Mouse (Mus musculus) lung, embryonic 15.5 days (tissue): ENCODE results near the gene Haus5. TPM values are rescaled to one million over a fixed set of nuclear protein-coding genes. Genes with fewer than 3 reads are reported as not detected.
A peak's percentile ranks its signal among the peaks of the same experiment; 100 is the strongest.

Experiments
- ATAC-seq: fragments of 200-750 bp; cut with Nextera tagmentation; 2 replicates; pipeline ENCODE4 v1.8.0; 2017; ENCODE audit warnings: moderate number of reproducible peaks, borderline replicate concordance; ENCODE audit not compliant: low FRiP score, low TSS enrichment; ENCODE audit errors: extremely low read depth
- H3K27ac ChIP-seq: fragments of 300-500 bp; sonication (generic); 2 replicates; pipeline ENCODE4 v1.5.1; 2015; ENCODE audit warnings: moderate library complexity, mild to moderate bottlenecking, inconsistent platforms
- H3K27me3 ChIP-seq: fragments of 300-500 bp; sonication (generic); 2 replicates; pipeline ENCODE4 v1.6.1; 2015; ENCODE audit warnings: inconsistent platforms
- H3K36me3 ChIP-seq: fragments of 300-500 bp; sonication (generic); 2 replicates; pipeline ENCODE4 v1.6.1; 2015; ENCODE audit warnings: inconsistent platforms
- H3K4me1 ChIP-seq: fragments of 300-500 bp; sonication (generic); 2 replicates; pipeline ENCODE4 v1.6.1; 2015; ENCODE audit warnings: inconsistent platforms
- H3K4me2 ChIP-seq: fragments of 300-500 bp; sonication (generic); 2 replicates; pipeline ENCODE4 v1.6.1; 2015; ENCODE audit warnings: inconsistent platforms, mild to moderate bottlenecking, moderate library complexity
- H3K4me3 ChIP-seq: fragments of 300-500 bp; sonication (generic); 2 replicates; pipeline ENCODE4 v1.5.1; 2015; ENCODE audit warnings: mild to moderate bottlenecking, inconsistent platforms
- H3K9ac ChIP-seq: fragments of 300-500 bp; sonication (generic); 2 replicates; pipeline ENCODE4 v1.6.1; 2015; ENCODE audit warnings: inconsistent platforms
- H3K9me3 ChIP-seq: fragments of 300-500 bp; sonication (generic); 2 replicates; pipeline ENCODE4 v1.6.1; 2016; ENCODE audit warnings: inconsistent platforms
- WGBS: fragments of 180-500 bp; shearing (Covaris S2); methylation state at CpG from one replicate; pipeline ENCODE4 v1.1.7; 2015; 5-methylcytosine and 5-hydroxymethylcytosine counted together
- polyA plus RNA-seq: library from polyadenylated mRNA; unstranded; fragments of >200 nt; fragmentation: Nextera tagmentation; extraction: Ambion mirVana; gene quantifications from 2 replicates; pipeline ENCODE4 v1.2.1, GENCODE M21; 2015

The Haus5 gene
- 61.9 and 62.6 TPM in 2 replicates for polyA plus RNA-seq

DNA sequence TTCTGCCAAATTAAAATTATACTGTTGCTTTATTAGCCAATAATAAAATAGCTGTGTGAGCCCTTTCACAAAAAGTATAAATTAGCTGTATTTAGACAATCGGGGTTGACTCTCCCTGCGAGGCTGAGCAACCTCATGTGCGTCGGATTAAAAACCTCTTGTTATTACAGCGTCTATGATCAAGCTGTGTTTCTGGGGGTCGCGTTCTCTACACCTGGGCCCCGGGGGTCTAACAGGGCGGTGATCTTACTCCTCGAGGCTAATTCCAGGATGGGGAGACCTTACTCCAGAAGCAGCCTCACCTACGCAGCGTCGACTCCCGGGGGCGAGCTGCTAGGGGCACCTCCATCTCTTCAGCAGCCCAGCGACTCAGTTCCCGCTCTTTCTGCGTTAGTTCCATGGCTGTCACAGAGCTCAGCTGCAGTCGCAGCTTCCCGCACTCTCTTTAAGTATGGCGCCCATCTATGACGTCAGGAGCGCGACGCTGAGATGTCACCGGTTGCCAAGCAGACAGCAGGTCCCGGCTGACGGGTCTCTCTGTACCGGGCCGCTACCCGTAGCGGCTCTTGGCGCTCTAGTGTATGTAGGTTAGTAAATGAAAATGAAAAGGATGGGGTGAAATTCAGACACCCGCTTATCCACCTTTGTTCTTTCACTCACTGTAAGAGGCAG, at the start of gene Haus5:
Haus5 (minus strand) TSS at position 466 of the 672 bp plus-strand sequence.
- H3K36me3 ChIP-seq, result peaks cover 28% of the 10 kb centered on the region
- H3K4me1 ChIP-seq, result peaks cover 13% of the 10 kb centered on the region; the same call in 1 of the 2 replicates
- WGBS, result under 1% methylated on average over 34 of the region's 34 CpGs

DNA sequence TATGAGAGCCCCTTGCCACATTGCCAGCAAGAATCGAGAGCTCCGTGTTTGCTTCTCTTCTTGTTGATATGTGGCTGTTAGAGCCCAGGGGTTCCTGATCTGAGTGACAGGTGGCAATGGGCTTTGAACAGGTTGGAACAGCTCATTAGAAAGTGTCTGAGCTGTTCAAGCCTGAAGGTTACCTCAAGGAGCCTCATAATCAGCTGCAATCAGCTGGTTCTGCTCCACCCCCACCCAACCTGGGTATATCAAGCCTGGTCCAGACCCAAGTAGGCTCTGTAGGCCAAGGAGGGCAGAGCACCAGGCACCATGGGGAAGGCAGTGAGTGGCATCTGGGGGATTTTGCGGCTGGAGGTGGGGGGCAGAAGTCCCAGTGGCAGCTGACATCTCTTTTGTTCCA, 47.1 kb upstream of the Haus5 start, which contains the start of gene Atp4a:
Atp4a (plus strand) TSS at position 268 of the 400 bp plus-strand sequence.
- Histone ChIP-seq H3K9me3 (no peaks in the 10 kb centered on the region), H3K27ac (no peak within 1 kb of the TSS), H3K9ac (no peak within 1 kb of the TSS), H3K36me3 (no peaks in the 10 kb centered on the region), H3K4me1 (peaks cover 2% of the 10 kb centered on the region; the same call in 1 of the 2 replicates), H3K4me2 (no peak within 1 kb of the TSS), H3K27me3 (peaks cover 13% of the 10 kb centered on the region), H3K4me3 (no peak within 1 kb of the TSS)
- ATAC-seq, result no peak
- 72% methylated on average over 3 of the region's 3 CpGs for WGBS

More for the DNA sequence above, at the start of gene Haus5:
- peak within 1 kb of the TSS; percentile 81 for H3K4me3 ChIP-seq
- H3K9ac ChIP-seq, result peak within 1 kb of the TSS; percentile 84
- peak; percentile 90 for ATAC-seq
- H3K9me3 ChIP-seq, result no peaks in the 10 kb centered on the region
- 0 out of 2 replicates have a peak within 1 kb of the TSS, but pooled peaks have one; percentile 40 for H3K27ac ChIP-seq
- H3K27me3 ChIP-seq, result peaks cover 6% of the 10 kb centered on the region; the same call in 1 of the 2 replicates
- peak within 1 kb of the TSS; percentile 83 for H3K4me2 ChIP-seq

DNA sequence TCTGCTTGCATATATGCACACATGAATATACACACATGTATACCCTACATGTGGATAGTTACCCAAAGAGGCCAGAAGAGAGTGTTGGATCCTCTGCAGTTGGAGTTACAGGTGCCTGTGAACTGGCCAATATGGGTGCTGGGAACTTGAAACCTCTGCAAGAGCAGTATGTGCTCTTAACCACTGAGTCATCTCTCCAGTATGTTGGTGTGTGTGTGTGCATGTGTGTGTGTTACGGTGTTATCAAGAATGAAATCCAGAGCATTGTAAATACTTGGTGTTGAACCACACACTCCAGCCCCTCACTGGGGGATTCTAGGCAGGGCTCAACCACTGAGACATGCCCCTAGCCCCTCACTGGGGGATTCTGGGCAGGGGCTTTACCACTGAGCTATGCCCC, 42.6 kb upstream of the Haus5 start:
- 63% methylated on average over 1 of the region's 1 CpGs for WGBS
- no peak overlapping the region for H3K9ac ChIP-seq
- H3K9me3 ChIP-seq, result no peaks in the 10 kb centered on the region
- H3K27ac ChIP-seq, result no peak overlapping the region
- H3K27me3 ChIP-seq, result no peaks in the 10 kb centered on the region
- no peaks in the 10 kb centered on the region for H3K36me3 ChIP-seq
- ATAC-seq, result no peak
- no peaks in the 10 kb centered on the region for H3K4me1 ChIP-seq
- H3K4me3 ChIP-seq, result no peak overlapping the region
- no peak overlapping the region for H3K4me2 ChIP-seq

DNA sequence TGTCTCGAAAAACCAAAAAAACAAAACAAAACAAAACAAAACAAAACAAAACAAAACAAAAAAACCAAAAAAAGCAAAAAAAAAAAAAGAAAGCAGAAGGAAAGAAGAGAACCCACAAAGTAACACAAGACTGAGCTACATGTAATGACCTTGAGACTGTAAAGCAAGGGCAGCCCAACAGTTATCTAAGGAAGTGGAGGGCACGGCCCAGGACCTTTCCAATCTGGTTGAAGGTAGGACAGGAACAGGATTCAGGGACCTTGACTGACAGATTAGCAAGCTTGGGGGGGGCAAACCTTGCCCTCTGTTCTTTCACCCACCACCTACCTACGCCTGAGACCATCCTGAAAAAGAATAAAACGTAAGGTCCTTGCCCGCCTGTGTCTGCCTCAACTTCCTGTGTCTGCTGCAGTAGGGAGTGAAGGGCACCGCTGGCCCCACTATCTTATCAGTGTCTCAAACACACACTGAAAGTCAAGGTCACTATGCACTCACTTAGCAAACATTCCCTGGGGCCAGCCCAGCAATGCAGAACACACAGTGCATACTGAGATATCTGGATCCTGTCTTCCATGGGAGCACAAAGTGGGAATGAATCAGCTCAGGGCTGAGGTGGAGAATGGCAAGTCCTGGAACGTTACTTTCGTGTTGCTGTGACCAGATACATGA, 41.6 kb upstream of the Haus5 start:
- H3K27ac ChIP-seq, result no peak overlapping the region
- H3K36me3 ChIP-seq, result no peaks in the 10 kb centered on the region
- H3K4me1 ChIP-seq, result no peaks in the 10 kb centered on the region
- no peak overlapping the region for H3K9ac ChIP-seq
- no peaks in the 10 kb centered on the region for H3K9me3 ChIP-seq
- H3K27me3 ChIP-seq, result no peaks in the 10 kb centered on the region
- no peak overlapping the region for H3K4me3 ChIP-seq
- no peak overlapping the region for H3K4me2 ChIP-seq
- no peak for ATAC-seq
- WGBS, result 38% methylated on average over 8 of the region's 8 CpGs

GRCm38 (mm10) chr7:30698589-30698988, 33.8 kb upstream of the Haus5 start, which contains the start of gene 2200002J24Rik:
2200002J24Rik (plus strand) TSS chr7:30698926.
- H3K36me3 ChIP-seq, result no peaks in the 10 kb centered on the region
- ATAC-seq, result no peak

GRCm38 (mm10) chr7:30698101-30698500, 33.3 kb upstream of the Haus5 start:
- WGBS, result 53% methylated on average over 5 of the region's 5 CpGs
- Histone ChIP-seq H3K27me3 (no peaks in the 10 kb centered on the region), H3K36me3 (no peaks in the 10 kb centered on the region), H3K4me2 (no peak overlapping the region), H3K4me3 (no peak overlapping the region), H3K9ac (no peak overlapping the region), H3K4me1 (peaks cover 10% of the 10 kb centered on the region), H3K27ac (no peak overlapping the region), H3K9me3 (no peaks in the 10 kb centered on the region)
- no peak for ATAC-seq

More at GRCm38 (mm10) chr7:30698589-30698988, 33.8 kb upstream of the Haus5 start, which contains the start of gene 2200002J24Rik:
- Histone ChIP-seq H3K9ac (no peak within 1 kb of the TSS), H3K4me2 (no peak within 1 kb of the TSS), H3K9me3 (no peaks in the 10 kb centered on the region), H3K4me1 (peaks cover 10% of the 10 kb centered on the region), H3K4me3 (no peak within 1 kb of the TSS), H3K27me3 (no peaks in the 10 kb centered on the region), H3K27ac (no peak within 1 kb of the TSS)
- WGBS, result 29% methylated on average over 9 of the region's 9 CpGs

DNA sequence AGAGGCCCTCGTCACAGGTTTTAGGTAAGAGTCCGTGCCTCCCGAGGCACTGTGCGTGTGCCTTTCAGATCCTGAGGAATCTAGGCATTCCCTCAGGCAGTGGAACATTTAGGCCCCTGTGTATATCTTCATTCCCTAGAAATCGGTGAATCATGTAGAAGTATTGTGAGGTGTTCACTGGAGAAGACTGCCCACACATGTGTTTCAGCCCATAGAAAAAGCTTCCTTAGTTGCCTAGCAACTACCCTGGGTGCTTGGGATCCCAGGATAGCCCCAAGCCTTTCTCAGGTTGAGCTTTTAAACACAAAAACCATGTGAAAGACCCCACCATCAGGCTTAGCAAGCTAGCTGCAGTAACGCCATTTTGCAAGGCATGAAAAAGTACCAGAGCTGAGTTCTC, 23.5 kb upstream of the Haus5 start:
- WGBS, result 63% methylated on average over 6 of the region's 6 CpGs
- H3K4me3 ChIP-seq, result no peak overlapping the region
- no peaks in the 10 kb centered on the region for H3K9me3 ChIP-seq
- H3K36me3 ChIP-seq, result no peaks in the 10 kb centered on the region
- no peak for ATAC-seq
- H3K27ac ChIP-seq, result peak overlapping the region; percentile 8; the same call in 1 of the 2 replicates
- no peak overlapping the region for H3K9ac ChIP-seq
- H3K4me2 ChIP-seq, result no peak overlapping the region
- H3K27me3 ChIP-seq, result peaks cover 6% of the 10 kb centered on the region
- no peaks in the 10 kb centered on the region for H3K4me1 ChIP-seq

DNA sequence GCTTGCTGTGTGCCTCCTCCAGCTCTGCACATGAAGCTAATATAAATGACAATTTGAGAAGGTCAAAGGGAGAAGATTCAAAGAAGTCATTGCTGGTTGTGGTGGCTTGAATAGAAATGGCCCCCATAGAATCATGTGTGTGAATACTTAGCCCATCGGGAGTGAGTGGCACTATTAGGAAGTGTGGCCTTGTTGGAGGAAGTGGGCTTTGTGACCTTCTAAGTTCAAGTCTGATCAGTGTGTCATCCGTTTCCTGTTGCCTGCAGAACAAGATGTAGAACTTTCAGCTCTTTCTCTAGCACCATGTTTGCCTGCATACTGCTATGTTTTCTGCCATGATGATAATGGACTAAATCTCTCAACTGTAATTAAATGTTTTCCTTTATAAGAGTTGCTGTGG, 18.6 kb upstream of the Haus5 start:
- Histone ChIP-seq H3K4me1 (no peaks in the 10 kb centered on the region), H3K4me3 (no peak overlapping the region), H3K4me2 (no peak overlapping the region), H3K27ac (no peak overlapping the region), H3K36me3 (no peaks in the 10 kb centered on the region), H3K9ac (no peak overlapping the region), H3K27me3 (peaks cover 6% of the 10 kb centered on the region), H3K9me3 (no peaks in the 10 kb centered on the region)
- WGBS, result 63% methylated on average over 2 of the region's 2 CpGs
- ATAC-seq, result no peak

DNA sequence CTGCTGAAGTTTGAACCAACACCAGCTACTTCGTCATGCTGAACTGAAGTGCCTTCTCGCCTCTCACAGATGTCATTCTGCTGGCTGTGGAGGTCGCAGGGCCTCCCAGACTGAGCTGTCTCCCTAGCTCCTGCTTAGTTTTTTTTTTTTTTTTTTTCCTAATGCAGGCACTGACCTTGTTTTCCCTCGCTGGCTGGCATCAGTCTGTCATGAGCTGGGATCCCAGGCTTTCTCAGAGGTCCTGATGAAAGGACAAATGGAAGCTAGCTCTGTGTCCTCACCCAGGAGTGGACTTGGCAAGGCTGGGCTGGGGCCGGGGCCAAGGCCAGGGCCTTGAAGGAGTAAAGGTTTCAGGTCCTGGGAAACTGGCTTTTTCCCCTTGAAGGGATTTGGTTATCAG, 17.1 kb upstream of the Haus5 start:
- WGBS, result 38% methylated on average over 5 of the region's 5 CpGs
- Histone ChIP-seq H3K27me3 (no peaks in the 10 kb centered on the region), H3K4me2 (no peak overlapping the region), H3K4me3 (no peak overlapping the region), H3K9me3 (no peaks in the 10 kb centered on the region), H3K9ac (no peak overlapping the region), H3K27ac (no peak overlapping the region), H3K4me1 (no peaks in the 10 kb centered on the region), H3K36me3 (no peaks in the 10 kb centered on the region)
- no peak for ATAC-seq

- WGBS, result 56% methylated on average over 5 of the region's 5 CpGs
- H3K9me3 ChIP-seq, result no peaks in the 10 kb centered on the region
- no peaks in the 10 kb centered on the region for H3K27me3 ChIP-seq
- no peak overlapping the region for H3K27ac ChIP-seq
- H3K9ac ChIP-seq, result no peak overlapping the region
- no peak overlapping the region for H3K4me2 ChIP-seq
- ATAC-seq, result no peak; the same call in 1 of the 2 replicates
- H3K4me3 ChIP-seq, result no peak overlapping the region
- H3K4me1 ChIP-seq, result no peaks in the 10 kb centered on the region
- no peaks in the 10 kb centered on the region for H3K36me3 ChIP-seq
Observed at GRCm38 (mm10) chr7:30678263-30678975, 13.6 kb upstream of the Haus5 start.

DNA sequence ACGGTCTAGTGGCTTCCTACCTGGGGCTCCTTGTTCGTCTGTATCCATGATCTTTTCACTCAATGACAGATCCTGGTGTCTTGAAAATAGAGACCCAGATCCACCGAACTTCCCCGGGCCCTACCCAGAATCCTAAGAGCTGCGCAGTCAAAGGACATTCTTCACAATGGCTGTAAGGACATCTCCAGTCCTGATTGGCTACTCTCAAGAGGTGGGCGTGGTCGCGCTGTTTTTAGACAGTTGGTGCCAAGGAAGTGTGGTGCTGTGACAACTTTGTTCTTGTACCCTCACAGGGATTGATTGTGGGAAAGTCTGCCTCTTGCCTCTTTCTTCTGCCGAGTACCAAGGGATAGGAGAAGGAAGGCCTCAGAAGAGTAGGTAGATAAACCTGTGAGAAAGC, 6.7 kb upstream of the Haus5 start, which contains the start of gene Pmis2:
Pmis2 (minus strand) TSS at position 126 of the 400 bp plus-strand sequence.
- ATAC-seq, result no peak
- no peak within 1 kb of the TSS for H3K4me3 ChIP-seq
- H3K9me3 ChIP-seq, result no peaks in the 10 kb centered on the region
- peaks cover 6% of the 10 kb centered on the region; the same call in 1 of the 2 replicates for H3K27me3 ChIP-seq
- 67% methylated on average over 9 of the region's 9 CpGs for WGBS
- no peak within 1 kb of the TSS for H3K4me2 ChIP-seq
- no peaks in the 10 kb centered on the region for H3K4me1 ChIP-seq
- H3K9ac ChIP-seq, result no peak within 1 kb of the TSS
- H3K27ac ChIP-seq, result no peak within 1 kb of the TSS
- H3K36me3 ChIP-seq, result no peaks in the 10 kb centered on the region
